Mouse (Mus musculus): ENCODE measurements around the gene Ubxn7.
"Not testable (repeated sequence)": the region's sequence is repeated elsewhere in the genome, so short reads cannot be mapped to it uniquely, and the experiment has no call there.

The Ubxn7 gene

DNA sequence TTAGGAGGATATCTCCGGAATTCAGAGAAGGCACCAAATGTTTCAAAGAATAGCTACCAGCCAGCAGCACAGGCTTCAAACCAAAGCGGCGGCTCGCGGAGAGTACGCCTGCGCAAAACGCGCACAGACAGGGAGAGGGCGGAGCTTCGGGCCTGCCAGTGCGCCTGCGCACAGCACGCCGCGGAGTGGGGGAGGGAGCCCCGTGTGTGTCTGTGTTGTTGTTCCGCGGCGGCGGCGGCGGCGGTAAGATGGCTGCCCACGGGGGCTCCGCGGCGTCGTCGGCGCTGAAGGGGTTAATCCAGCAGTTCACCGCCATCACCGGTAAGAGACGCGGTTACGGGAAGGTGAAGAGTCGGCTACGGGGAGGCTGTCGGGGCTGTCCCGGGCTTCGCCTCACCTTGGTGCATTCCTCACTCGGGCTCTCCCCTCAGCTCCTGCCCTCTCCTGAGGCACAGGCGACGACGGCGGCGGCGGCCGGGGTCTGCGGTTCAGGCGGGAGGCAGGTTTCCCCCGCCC, at the start of gene Ubxn7:
Gene Ubxn7, plus strand, starts transcription at position 218 of the 516 bp plus-strand sequence.
- DNase-seq = peak; percentile 99

DNA sequence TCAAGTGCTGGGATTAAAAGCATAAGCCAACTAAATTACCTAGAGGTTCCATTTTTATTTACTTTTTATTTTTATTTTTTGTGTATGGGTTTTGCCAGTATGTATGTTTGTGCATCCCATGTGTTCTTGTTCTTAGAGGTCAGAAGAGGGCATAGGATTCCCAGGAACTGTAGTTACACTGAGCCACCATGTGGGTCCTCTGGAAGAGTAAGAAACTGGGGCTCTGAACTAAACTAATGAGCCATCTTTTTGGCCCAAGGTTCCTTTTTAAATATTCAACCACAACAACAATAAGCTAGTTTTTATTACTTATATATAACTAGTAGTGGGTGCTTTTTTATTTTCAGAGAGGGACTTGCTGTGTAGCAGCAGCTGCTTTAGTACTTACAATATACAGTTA, 49.4 kb upstream of the Ubxn7 start:
- no peak for DNase-seq

DNA sequence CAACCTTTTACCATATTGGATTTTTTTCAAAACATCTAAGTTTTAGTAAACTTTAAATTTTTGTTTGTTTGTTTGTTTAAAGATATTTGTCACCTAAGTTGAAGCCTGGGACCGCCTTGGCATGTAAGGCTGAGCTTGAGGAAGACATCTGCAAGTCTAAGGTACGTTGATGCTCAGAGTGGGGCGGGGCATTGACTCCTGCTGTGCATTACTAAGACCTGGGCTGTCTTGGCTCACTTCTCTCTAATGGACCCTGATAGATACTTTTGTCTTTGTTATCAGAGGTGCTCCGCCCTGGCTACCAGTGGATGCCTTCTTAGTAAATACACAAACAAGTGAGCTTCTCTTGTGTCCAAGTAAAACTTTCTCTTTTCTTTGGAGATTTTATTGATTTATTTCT, 40.2 kb upstream of the Ubxn7 start:
- DNase-seq = no peak

DNA sequence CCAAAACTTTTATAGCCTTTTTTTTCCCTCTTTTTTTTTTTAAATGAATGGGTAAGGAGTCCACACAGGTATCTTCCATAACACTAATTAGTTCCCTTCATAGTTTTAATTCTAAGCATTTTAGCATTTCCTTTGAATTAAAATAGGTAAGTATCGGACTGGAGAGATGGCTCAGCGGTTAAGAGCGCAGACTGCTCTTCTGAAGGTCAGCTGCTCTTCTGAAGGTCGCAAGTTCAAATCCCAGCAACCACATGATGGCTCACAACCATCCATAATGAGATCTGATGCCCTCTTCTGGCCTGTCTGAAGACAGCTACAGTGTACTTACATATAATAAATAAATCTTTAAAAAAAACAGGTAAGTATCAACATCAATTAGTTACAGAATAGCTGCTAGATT, 32.4 kb upstream of the Ubxn7 start:
- not testable (repeated sequence) for DNase-seq

DNA sequence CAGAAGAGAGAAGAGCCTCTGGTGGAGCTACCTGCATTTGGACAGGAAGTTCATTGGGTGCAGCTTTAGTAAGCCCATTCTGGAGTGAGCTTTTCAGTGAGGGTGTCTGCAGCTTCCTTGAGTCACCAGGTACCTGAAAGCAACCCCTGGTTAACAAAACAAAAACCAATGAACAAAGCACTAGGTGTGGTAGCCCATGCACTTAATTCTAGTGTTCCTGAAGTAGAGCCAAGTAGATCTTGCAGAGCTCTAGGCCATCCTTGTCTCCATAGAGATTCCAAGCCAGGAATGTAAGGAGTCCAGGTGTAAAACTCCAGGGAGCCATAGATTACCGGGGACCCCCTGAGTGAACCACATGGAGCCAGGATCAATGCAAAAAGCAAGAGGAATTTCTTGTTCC, 29.0 kb upstream of the Ubxn7 start:
- no peak for DNase-seq

DNA sequence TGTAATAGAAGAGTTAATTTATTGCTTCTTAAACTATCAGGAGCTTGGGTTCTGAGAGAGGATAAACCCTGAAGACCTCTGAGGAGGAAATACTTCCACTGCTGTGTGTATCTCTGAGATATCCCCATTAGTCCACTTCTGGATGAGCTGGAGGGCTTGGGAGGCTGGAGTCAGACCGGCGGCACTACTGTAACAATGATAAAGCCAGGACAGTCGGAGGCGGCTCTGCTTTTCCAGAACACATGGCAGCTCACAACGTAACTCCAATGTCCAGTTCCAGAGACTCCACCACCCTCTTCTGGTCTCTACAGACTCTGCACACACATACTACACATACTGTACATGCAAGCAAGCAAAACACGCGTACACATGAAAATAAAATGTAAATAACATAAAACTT, 28.2 kb upstream of the Ubxn7 start:
- DNase-seq = no peak

DNA sequence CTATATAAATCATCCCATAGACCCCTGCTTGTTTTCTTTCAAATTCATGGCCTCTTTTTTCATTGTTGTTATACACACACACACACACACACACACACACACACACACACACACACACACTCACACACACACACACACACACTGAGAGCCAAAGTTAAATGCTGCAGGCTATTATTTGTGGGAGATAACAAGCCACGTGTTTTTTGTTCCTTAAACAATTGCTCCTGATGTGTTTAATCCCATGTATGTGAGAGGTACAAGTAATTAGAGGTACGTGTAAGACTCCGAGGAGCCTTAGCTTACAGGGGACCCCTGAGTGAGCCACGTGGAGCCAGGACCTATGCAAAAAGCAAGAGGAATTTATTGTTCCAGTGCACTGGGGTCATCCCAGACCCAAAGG, 20.1 kb upstream of the Ubxn7 start:
- no peak for DNase-seq

DNA sequence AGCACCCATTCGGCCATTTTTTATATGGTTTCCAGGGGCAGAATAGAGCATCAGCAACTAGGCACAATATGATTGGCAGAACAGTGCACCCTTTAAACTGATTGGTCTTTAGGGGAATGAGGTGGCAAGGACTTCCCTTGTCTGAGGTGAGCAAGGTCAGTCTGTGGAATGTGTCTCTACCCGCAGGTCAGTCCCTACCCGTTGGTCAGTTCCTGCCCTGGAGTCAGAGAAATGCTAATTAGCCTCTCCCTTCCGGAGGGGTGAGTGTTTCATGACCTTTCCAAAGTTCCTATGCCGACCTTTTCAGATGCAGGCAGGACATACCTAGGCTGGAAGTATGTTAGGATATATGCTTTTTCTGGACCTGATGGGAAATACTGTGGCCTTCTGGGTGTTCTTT, 19.7 kb upstream of the Ubxn7 start:
- DNase-seq = no peak

DNA sequence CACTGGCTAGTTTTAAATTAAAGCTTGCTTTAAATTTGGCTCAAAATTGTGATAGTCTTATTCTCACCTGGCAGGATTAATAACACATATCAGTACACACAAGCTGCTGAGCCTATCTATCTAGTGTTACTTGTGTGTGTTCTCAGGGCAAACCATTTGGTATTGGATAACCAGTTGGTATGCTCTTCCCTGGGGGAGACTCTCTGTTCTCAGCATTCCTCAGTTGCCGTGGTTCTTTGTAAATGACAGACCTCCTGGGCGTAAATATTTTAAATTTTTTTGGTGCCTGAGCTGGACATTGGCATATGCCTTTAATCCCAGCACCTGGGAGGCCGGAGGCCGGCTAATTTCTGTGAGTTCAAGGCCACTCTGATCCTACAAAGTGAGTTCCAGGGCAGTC, 19.2 kb upstream of the Ubxn7 start:
- DNase-seq = no peak

DNA sequence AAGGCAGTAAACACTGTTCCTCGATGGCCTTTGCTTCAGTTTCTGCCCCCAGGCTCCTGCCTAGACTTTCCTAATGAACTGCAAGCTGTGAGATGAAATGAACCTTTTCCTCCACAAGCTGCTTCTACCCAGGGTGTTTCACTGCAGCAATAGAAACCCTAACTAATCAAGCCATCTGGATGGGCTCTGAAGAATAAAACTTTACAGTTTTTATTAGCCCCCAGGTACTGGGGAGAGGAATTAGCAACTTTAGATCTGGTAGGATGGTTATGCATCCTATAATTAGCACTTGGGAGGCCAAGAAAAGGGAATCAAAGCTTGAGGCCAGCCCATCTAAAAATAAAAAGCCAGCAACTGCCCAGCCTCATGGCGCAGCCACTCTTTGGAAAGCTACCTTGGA, 15.5 kb upstream of the Ubxn7 start:
- DNase-seq = no peak

DNA sequence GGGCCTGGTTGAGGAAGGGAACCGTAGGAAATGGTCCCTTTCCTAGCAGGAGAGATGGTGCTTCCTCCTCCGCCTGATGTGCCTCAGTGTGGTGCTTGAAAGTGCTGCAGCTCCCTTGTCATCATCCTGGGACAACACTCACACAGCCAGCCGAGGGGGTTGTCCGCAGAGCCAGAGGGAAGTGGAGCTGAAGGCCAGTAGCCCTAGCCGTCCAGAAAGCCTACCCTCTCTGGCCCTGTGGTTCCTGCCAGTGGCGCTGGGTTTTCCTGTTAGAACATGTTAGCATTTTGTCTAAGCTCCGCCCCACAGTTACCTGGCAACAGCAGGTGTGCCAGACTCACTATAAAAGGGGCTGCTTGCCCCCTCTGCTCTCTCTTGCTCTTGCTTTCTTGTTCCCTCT, 8.1 kb upstream of the Ubxn7 start:
- DNase-seq = no peak

DNA sequence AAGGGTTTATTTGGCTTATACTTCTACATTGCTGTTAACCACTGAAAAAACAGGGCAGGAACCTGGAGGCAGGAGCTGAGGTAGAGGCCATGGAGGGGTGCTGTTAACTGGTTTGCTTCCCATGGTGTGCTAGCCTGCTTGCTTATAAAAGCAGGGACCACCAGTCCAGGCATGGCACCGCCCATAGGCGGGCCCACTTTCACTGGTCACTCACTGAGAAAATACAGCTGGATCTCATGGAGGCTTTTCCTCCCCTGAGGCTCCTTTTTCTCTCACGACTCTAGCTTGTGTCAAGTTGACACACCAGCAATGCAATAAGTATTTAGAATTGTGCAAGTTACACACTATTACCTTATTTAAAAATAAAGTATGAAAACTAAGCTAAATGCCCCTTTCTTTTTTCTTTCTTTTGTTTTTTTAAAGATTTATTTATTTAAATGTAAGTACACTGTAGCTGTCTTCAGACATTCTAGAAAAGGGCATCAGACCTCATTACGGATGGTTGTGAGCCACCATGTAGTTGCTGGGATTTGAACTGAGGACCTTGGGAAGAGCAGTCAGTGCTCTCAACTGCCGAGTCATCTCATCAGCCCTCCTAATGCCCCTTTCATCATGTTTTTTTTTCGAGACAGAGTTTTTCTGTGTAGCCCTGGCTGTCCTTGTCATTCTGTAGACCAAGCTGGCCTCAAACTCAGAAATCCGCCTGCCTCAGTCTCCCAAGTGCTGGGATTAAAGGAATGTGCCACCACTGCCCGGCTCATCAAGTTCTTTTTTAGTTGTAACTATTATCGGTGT, 984 bp upstream of the Ubxn7 start:
- peak; percentile 4 for DNase-seq

DNA sequence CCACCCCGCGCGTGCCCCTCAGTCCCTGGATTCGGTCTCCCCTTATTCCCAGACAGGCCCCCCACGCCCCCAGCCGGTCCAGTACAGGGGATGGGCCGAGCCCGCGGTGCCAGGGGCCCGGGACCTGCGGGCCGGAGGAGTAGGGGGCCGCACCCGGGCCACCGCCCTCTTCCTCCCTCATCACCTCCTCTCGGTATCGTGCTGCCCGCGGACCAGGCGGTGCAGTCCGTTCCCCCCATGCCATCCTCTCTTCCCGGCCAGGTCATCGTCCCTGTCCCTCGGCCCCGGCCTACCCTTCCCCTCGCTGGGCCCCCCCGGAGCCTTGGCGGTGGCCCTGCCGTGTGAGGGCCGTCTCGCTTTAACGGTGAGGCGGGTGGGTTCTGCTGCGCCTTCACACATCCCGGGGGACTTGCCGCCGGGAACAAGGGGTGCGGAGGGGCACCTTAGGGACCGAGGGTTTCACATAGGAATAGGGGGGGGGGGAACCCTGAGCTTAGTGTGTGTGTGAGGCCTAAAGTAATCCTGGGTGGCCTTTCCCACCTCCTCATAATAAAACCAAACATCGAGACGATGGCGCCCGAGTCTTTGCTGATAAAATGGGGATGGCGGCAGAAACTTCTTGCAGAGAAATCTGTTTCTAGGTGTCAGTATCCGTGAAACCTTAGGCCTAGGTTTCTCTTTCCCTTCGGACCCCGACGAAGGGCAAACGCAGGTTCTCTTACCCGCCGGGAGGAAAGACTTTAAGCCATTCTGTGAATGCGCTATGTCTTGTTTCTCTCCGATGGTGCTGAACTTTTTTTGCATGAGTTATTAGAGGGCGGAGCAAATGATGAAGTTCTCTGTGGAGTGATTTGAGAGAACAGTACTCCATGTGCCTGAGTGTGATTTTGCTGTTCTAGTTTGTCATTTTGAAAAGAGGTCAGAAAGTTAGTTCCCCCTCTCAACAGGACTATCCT, 777 bp downstream of the Ubxn7 start:
- peak; percentile 59 for DNase-seq

DNA sequence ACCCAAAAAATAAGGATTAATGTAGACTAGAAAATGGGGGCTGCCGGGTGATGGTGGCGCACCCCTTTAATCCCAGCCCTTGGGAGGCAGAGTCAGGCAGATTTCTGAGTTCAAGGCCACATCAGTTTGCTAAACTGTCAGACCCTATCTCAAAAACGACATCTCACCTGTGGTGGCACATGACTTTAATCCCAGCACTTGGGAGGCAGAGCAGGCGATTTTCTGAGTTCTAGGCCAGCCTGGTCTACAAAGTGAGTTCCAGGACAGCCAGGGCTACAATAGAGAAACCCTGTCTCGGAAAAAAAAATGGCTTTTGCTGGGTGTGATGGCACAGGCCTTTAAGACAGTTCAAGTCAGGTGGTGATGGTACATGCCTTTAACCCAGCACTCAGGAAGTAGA, 3.1 kb downstream of the Ubxn7 start:
- no peak for DNase-seq

DNA sequence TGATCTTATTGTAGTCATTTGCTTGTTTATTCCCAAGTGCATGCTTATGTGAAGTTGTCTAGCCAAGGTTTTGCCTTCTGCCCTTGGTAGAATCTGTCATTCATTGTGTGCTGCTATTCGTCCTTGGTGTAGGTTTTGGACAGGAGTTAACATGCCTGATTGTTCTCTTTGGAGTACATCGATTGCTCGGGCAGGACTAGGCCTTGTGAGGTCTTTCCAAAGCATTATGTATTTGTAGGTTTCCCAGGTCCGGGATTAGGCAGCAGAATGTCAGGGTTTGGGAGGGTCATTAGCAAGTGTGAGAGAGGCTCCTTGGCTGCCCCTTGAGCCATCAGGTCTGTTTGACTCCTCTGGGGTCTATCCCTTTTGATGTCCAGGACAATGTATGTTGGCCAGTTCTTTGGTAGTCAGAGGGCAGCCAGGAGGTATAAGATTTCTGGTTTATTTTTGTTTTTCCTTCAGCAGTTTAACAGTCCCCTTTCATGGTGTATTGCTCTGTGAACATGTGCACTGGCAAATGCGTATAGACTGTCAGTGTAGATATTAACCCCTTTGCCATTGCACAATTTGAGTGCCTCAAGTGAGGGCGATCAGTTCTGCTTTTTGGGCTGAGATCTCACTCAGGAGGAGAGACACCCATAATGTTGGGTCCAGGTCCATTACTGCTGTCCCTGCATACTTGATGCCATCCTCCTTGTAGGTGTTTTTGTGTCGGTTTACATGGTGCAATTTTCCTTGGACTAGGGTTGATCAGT, 4.1 kb downstream of the Ubxn7 start:
- no peak for DNase-seq

DNA sequence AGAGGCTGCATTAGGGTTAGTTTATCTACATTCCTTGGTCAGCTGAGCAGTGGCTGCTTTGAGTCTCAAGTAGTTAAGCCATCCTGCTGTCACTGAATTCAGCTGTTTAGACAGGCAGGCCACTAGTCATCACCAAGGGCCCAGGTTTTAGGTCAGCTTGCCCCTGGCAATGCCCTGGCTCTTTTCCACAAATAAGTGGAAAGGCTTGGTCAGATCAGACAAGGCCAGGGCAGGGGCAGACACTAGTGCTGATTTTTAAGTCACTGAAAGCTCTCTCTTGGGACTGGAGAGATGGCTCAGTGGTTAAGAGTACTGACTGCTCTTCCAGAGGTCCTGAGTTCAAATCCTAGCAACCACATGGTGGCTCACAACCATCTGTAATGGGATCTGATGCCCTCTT, 4.9 kb downstream of the Ubxn7 start:
- no peak for DNase-seq

DNA sequence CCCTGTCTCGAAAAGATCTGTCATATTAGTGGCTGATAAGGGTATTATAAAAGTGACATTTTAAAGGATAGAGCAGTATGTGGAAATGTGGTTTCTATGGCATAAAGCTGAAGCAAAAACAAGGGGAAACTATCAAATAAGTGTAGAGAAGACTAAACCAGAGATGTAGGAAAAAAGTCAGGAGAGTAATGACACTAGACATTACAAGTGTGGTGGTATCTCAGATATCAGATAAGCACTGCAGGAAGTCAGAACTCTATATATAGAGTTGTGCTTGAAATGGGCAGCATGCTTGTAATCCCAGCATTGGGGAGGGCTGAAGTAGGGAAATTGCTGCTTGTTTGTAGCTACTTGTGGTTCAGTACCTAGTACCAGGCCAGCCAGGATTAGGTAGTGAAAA, 8.4 kb downstream of the Ubxn7 start:
- no peak for DNase-seq

DNA sequence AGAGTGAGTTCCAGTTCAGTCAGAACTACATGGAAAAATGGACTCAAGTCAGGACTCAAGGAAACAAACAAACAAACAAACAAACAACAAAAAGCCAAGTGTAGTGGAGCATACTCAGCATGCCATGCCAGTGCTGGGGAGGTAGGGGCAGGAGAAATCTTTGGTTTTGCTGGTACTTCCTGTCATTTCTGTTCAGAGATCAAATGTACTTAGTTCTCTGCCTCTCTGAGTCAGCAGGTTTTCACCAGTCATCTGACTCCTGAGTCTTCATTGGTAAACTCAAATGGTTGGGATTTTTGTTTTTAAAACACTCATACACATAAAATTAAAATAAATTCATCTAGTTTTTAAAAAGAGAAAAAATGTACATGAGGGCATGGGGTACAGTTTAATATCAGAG, 13.5 kb downstream of the Ubxn7 start:
- no peak for DNase-seq

DNA sequence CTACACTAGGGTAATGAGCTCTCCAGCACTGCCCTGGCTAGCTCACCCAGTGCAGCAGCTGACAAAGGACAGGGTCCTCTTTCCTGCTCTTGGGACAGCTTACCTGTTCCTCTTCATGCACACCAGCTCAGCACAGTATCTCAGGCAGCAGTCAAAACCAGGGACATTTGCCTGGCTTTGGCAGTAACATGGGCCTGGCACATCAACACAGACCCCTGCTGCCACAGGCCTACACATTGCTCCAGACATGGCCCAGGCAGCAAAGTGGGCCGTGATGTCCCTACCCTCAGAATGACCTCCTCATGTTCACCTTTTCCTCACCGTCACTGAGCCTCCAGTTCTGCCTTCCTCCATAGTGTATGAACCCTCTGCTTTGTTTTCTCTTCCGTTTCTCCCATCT, 18.7 kb downstream of the Ubxn7 start:
- no peak for DNase-seq

DNA sequence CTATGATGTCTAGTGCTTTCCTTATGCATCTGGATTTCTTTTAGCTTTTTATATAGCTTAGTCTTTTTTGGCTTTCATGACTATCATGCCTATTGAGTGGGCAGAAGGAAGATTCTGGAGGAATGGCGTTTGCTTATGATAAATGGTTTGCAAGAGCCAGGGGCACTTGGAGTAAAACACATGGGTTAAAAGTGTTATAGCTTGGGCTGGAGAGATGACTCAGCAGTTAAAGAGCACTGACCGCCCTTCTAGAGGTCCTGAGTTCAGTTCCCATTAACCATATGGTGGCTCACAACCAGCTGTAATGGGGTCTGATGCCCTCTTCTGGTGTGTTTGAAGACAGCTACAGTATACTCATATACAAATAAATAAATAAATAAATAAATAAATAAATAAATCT, 31.5 kb downstream of the Ubxn7 start:
- DNase-seq = no peak

DNA sequence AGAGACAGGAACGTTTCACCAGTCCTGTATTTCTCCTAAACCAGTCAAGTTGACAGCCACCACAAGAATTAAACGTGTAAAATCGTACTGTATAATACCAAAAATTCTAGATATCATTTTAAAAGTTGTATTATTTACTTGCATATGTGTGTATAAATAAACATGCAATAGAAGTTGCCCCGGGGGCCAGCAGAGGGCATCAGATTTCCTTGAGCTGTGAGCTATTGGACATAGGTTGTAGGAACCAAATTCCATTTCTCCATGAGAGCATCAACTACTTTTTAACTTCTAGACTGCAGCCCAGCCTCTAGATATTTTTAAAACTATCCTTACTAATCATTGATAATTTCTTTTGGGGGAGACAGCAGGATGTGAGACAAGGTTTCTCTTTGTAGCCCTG, 39.3 kb downstream of the Ubxn7 start:
- peak; percentile 39 for DNase-seq

DNA sequence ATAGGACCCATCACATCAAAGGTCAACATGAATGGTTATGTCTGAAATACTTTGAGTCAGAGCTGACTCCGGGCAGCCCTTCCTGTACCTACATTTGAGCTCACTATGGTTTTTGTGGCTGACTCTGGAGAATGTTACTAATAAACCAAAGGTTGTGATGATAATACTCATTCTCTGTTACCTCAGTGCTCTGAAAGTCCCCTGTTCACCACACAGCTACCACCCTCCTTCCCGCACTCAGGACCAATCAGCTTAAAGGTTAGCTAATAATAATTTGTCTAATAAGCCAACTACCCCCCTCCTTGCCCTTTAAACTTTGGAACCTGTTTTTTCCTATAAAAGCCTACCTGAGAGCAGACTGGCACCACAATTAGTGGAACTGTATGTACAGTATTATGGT, 47.5 kb downstream of the Ubxn7 start:
- DNase-seq = no peak

DNA sequence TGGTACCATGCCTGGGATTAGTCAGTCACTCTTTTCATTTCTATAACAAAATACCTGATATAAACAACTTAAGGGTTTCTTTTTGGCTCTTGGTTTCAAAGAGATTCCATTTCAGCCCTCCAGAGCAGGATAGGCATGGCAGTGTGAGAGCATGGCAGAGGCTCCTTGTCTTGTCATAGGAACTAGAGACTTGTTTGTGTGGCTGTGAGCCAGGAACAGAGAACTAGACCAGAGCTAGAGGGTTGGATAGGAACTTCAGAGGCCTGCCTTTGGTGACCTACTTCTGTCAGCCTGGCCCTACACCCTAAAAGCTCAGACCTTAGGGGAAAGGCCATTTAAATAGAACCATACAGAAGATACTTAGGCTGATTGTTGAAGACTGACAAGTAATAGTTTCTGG, 50.8 kb downstream of the Ubxn7 start:
- no peak for DNase-seq

Measured in thymus, postnatal 25 days (tissue).